21 mouse cellular contexts compared by ENCODE assay signal in the genomic region with DNA sequence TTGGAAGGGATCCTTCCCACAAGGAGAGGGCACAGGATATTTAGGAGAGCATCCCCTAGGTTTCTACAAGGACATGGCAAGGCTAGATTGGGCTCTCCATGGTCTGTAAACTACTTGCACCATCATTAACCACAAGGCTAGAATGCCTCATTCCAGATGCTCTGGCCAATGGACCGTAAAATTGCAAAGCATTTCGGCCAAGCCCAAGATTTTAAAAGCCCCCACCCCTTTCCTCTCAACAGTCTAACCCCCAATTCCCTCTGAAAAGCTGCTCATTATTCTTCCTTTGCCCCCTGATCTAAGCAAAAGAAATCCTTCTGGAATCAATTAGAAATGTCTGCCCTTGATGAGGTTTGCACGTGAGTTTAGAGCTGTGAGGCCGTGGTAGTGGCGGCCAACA.
A peak's percentile ranks its signal among the peaks of the same experiment; 100 is the strongest.
DNase-seq lines count a peak whose midpoint lies in the region; TF ChIP-seq lines count a peak whose summit lies in the region.
"Had no signal": no experiment of that assay in that cellular context is flagged by ENCODE, and none has a peak within 500 bp of the region (broad histone marks: within the 10 kb centered on the region; RNA-seq: fewer than 3 reads in every experiment).

No protein-coding gene starts in this region.

- WGBS in lung, adult 2 months: 87% methylated on average over 5 of the region's 5 CpGs

- TF ChIP-seq CTCF in lung, adult 2 months (IDR thresholded peaks at IDR 0.05; ENCODE audit: insufficient read depth, low read length): no peak

- no peaks in the 10 kb centered on the region for H3K4me1 ChIP-seq in lung, adult 2 months (ENCODE audit: control insufficient read depth, insufficient read depth, low read length)
- H3K4me1 ChIP-seq: forebrain, embryonic 12.5 days; hindbrain, embryonic 12.5 days; limb, embryonic 15.5 days; lung, embryonic 15.5 days; midbrain, embryonic 10.5 days had no signal

- peak; percentile 56 for DNase-seq in embryo, embryonic 10 days (ENCODE audit: low spot score)
- peak; percentile 61 for DNase-seq in embryo, embryonic 10.5 days (ENCODE audit: low spot score)
- DNase-seq in forelimb bud, embryonic 11.5 days (ENCODE audit: low read depth, low spot score): peak; percentile 88
- DNase-seq in mesoderm, embryonic 11.5 days (ENCODE audit: low read depth, low spot score): peak; percentile 51
- no peak for DNase-seq in lung, adult 2 months
- no peak for DNase-seq in lung, postnatal 14 days
- no peak for DNase-seq in spleen, postnatal 14 days (ENCODE audit: low spot score in 2 of 2)
- DNase-seq: adrenal gland, adult 8-10 months; cerebellum, adult 2 months; cerebellum, postnatal 25 days; gastrocnemius, postnatal 36 days; kidney, postnatal 10 days; thymus, postnatal 14 days had no signal

- TF ChIP-seq POLR2A in lung, adult 2 months (IDR thresholded peaks at IDR 0.05; ENCODE audit: borderline replicate concordance, extremely low read depth, low read depth, low read length): no peak

- H3K4me3 ChIP-seq in lung, adult 2 months (replicated peaks; ENCODE audit: extremely low read depth, low read depth, low read length): no peak overlapping the region
- H3K4me3 ChIP-seq: embryonic facial prominence, embryonic 12.5 days; erythroblast, embryonic 14.5 days; forebrain, embryonic 12.5 days; hindbrain, embryonic 12.5 days; limb, embryonic 15.5 days; lung, embryonic 15.5 days; midbrain, embryonic 10.5 days; myocyte had no signal

Comparison
In these comparisons a context has a peak if more than half of its experiments do, and no peak if none do; other contexts are left out.
1. DNase-seq: peak in embryo, embryonic 10 days (single experiment), embryo, embryonic 10.5 days (single experiment), forelimb bud, embryonic 11.5 days (single experiment) and mesoderm, embryonic 11.5 days (single experiment); none in lung, adult 2 months (single experiment), lung, postnatal 14 days (single experiment) and spleen, postnatal 14 days (0 of 2).